Mouse (Mus musculus) megakaryocyte, embryonic 14.5 days (primary cell): Measurements from ENCODE around the gene Zbtb20. TPM values are rescaled to one million over a fixed set of nuclear protein-coding genes. Genes with fewer than 3 reads are reported as not detected.

Source experiments
- H3K27me3 ChIP-seq: replicated peaks from 2 replicates; pipeline ENCODE3; 2012; ENCODE audit warnings: inconsistent platforms
- H3K36me3 ChIP-seq: replicated peaks from 2 replicates; pipeline ENCODE3; 2012; ENCODE audit warnings: low read length, inconsistent platforms, mixed read lengths
- H3K4me1 ChIP-seq: 2 replicates; pipeline ENCODE4 v1.6.1; 2012; ENCODE audit warnings: inconsistent platforms
- H3K4me3 ChIP-seq: replicated peaks from 2 replicates; pipeline ENCODE3; 2012; ENCODE audit warnings: moderate library complexity, mild to moderate bottlenecking, inconsistent platforms
- H3K9me3 ChIP-seq: 2 replicates; pipeline ENCODE4 v1.6.1; 2012; ENCODE audit warnings: inconsistent platforms
- FLI1 ChIP-seq: IDR thresholded peaks from 2 replicates; pipeline ENCODE4 v1.6.1; 2012; ENCODE audit warnings: low read length, inconsistent platforms, mixed read lengths
- GATA1 ChIP-seq: IDR thresholded peaks from 3 replicates; pipeline ENCODE4 v1.6.1; 2012; ENCODE audit warnings: mixed read lengths, low read length, inconsistent platforms, borderline replicate concordance
- polyA plus RNA-seq: library from polyadenylated mRNA; stranded (reverse); fragments of >175 nt; gene quantifications from 2 replicates; pipeline ENCODE4 v1.2.3, GENCODE M21; 2012; ENCODE audit warnings: low replicate concordance; ENCODE audit not compliant: insufficient read depth

The Zbtb20 gene
- polyA plus RNA-seq, 1 experiment = 2.4 TPM

DNA sequence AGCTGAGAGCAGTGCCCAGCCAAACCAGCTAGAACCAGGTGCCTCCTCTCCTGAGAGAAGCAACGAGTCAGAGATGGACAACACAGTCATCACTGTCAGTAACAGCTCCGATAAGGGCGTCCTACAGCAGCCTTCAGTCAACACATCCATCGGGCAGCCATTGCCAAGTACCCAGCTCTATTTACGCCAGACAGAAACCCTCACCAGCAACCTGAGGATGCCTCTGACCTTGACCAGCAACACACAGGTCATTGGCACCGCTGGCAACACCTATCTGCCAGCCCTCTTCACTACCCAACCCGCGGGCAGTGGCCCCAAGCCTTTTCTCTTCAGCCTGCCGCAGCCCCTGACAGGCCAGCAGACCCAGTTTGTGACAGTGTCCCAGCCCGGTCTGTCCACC is 734.7 kb downstream of the Zbtb20 start:
- TF ChIP-seq FLI1 = no peak
- no peak for TF ChIP-seq GATA1
- H3K36me3 ChIP-seq = peaks cover 17% of the 10 kb centered on the region
- no peak overlapping the region for H3K4me3 ChIP-seq
- no peaks in the 10 kb centered on the region for H3K4me1 ChIP-seq
- no peaks in the 10 kb centered on the region for H3K27me3 ChIP-seq
- H3K9me3 ChIP-seq = peaks cover 29% of the 10 kb centered on the region

DNA sequence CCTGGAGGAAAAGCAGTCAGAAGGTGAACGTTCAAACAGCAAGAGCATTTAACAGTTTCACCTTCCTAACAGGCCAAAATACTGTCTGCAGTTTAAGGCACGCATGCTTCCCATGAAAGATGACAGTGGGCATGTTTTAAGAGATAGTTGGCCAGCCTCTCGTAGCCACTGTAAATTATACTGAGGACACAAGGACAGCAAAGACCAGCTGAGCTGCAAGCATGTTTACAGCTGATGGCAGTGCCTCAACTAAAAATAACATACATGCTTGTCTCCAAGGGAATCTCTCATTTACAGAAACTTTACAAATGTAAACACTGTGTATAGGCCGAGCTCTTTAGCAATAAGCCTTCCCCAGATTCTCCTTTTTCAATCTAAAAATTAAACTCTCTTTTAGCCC is 740.7 kb downstream of the Zbtb20 start:
- Histone ChIP-seq H3K36me3 (peaks cover 7% of the 10 kb centered on the region), H3K4me3 (no peak overlapping the region)

DNA sequence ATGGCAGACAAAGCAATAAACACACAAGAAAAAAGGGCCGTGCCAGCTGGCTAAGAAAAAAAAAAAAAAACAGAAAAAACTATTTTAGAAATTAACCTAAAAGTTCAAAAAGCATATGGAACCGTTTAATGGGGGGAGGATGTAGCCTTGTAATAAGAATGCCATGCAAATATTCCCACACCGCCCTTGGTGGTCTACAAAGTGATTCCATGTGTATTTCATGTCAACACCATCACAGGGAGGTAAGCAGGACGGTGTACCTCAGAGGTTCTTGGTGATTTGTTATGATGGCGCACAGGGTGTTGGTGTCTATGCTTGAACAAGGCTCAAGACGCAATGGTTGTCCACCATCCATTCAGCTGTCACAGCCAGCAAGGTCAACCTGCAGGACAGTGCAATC is 741.7 kb downstream of the Zbtb20 start:
- Histone ChIP-seq H3K4me3 (no peak overlapping the region), H3K9me3 (peaks cover 4% of the 10 kb centered on the region; the same call in 1 of the 2 replicates), H3K36me3 (peaks cover 7% of the 10 kb centered on the region), H3K4me1 (no peaks in the 10 kb centered on the region), H3K27me3 (no peaks in the 10 kb centered on the region)
- TF ChIP-seq FLI1 (no peak), GATA1 (no peak)

More for the DNA sequence above, 740.7 kb downstream of the Zbtb20 start:
- Histone ChIP-seq H3K4me1 (no peaks in the 10 kb centered on the region), H3K27me3 (no peaks in the 10 kb centered on the region), H3K9me3 (peaks cover 4% of the 10 kb centered on the region; the same call in 1 of the 2 replicates)
- TF ChIP-seq GATA1 = no peak
- TF ChIP-seq FLI1 = no peak

DNA sequence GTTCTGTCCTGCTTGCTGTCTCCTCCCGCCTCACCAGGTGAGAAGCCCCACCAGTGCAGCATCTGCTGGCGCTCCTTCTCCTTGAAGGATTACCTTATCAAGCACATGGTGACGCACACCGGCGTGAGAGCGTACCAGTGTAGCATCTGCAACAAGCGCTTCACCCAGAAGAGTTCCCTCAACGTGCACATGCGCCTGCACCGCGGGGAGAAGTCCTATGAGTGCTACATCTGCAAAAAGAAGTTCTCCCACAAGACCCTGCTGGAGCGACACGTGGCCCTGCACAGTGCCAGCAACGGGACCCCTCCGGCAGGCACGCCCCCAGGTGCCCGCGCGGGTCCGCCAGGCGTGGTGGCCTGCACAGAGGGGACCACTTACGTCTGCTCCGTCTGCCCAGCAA is 742.6 kb downstream of the Zbtb20 start:
- Histone ChIP-seq H3K9me3 (peaks cover 4% of the 10 kb centered on the region; the same call in 1 of the 2 replicates), H3K27me3 (no peaks in the 10 kb centered on the region), H3K4me1 (no peaks in the 10 kb centered on the region), H3K4me3 (no peak overlapping the region), H3K36me3 (peaks cover 7% of the 10 kb centered on the region)
- TF ChIP-seq FLI1 (no peak), GATA1 (no peak)

DNA sequence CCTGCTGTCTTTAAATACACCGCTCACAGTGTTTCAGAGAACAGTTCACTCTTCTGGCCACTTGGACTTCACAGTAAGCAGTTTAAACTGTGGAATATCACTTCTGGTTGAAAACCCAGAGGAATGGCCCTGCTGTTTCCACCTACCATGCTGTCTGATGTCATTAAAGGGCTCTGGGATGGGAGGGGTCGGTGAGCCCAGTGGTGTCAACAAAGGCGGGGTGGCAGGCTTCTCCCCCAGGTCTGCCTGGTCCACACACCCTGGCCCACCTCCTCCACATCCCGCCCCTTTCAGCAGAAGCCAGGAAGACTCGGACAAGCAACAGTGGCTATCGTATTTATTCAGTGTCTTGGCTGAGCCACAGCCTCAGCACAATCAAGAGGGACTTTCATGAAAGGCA is 743.6 kb downstream of the Zbtb20 start:
- H3K4me3 ChIP-seq = no peak overlapping the region
- H3K27me3 ChIP-seq = no peaks in the 10 kb centered on the region
- TF ChIP-seq FLI1 (no peak), GATA1 (no peak)
- H3K4me1 ChIP-seq = peaks cover 2% of the 10 kb centered on the region
- H3K9me3 ChIP-seq = peaks cover 4% of the 10 kb centered on the region; the same call in 1 of the 2 replicates
- H3K36me3 ChIP-seq = peaks cover 7% of the 10 kb centered on the region

DNA sequence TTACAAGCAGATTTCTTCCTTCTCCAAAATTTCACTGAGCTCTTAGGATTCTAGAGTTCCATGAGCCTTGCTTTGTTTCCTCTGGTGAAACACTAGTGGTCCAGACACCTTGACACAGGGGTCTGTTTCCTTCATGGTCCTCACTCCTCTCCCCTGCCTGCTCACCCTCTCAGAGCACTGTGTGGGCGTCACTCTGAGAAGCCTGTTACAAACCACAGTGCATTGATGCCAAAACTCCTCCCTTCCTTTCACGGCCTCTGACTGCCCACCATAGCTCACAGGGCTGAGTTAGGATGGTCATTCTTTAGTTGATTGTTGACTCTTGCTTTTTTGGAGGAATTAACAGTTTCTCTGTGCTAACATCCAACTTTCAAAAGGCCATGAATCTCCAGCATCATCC is 744.7 kb downstream of the Zbtb20 start:
- Histone ChIP-seq H3K4me1 (peaks cover 11% of the 10 kb centered on the region), H3K9me3 (peaks cover 4% of the 10 kb centered on the region; the same call in 1 of the 2 replicates), H3K4me3 (no peak overlapping the region), H3K27me3 (no peaks in the 10 kb centered on the region), H3K36me3 (peaks cover 7% of the 10 kb centered on the region)
- no peak for TF ChIP-seq FLI1
- no peak for TF ChIP-seq GATA1

DNA sequence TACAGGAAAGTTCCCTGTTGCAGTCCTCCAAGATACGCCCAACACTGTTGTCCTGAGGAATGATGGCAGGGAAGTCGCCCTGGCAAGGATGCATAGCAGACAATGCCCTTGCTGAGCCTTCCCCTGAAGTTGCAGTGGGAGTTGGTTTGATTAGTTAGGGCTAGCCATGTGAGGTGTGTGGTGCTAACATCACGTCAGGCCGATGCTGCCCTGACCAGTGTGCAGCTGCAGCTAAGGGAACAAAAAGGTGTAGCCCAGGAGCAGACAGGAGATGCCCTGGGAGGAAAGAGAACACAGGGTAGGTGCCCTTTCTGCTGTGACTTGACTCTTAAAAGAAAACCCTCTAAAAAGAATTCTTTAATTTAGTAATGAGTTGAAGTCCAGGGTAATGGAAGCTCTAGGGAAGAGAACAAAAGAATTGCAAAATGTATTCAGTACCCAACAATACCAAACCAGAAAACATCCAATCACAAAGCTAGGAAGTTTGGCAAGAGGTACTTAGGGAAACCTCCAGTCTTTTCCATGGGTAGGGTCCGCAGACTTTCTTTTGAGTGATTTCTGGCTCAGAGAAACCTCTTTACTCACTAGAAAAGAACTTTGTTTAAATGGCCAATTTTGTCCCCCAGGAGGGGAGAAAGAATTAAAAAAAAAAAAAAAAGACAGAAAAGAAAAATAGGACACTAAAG is 747.8 kb downstream of the Zbtb20 start:
- no peak overlapping the region for H3K4me3 ChIP-seq
- H3K9me3 ChIP-seq = 0 out of 2 replicates have a peak, but pooled peaks cover under 1% of the 10 kb centered on the region
- no peaks in the 10 kb centered on the region for H3K27me3 ChIP-seq
- peaks cover 11% of the 10 kb centered on the region for H3K4me1 ChIP-seq
- no peak for TF ChIP-seq GATA1
- TF ChIP-seq FLI1 = no peak
- peaks cover 3% of the 10 kb centered on the region for H3K36me3 ChIP-seq

DNA sequence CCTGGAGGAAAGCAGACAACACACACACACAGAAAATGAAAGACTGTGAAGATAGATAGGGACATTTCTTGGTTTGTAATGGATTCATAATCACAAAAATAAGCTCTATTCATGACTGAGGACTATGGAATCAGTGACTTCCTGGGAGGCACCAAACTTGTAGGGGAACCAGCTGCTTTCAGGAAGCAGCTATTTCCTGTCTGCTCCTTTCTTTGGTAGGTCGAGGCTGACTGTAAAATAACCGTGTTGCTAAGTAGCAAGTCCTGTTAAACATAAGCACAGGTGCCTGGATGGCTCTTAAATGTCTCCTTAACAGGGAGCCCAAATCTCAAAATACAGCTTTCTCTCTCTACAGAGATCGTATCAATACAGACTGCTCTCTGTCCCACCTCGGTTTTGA is 749.2 kb downstream of the Zbtb20 start:
- no peaks in the 10 kb centered on the region for H3K36me3 ChIP-seq
- no peaks in the 10 kb centered on the region for H3K9me3 ChIP-seq
- no peak overlapping the region for H3K4me3 ChIP-seq
- H3K27me3 ChIP-seq = no peaks in the 10 kb centered on the region
- TF ChIP-seq GATA1 = no peak
- TF ChIP-seq FLI1 = no peak
- peaks cover 11% of the 10 kb centered on the region for H3K4me1 ChIP-seq

DNA sequence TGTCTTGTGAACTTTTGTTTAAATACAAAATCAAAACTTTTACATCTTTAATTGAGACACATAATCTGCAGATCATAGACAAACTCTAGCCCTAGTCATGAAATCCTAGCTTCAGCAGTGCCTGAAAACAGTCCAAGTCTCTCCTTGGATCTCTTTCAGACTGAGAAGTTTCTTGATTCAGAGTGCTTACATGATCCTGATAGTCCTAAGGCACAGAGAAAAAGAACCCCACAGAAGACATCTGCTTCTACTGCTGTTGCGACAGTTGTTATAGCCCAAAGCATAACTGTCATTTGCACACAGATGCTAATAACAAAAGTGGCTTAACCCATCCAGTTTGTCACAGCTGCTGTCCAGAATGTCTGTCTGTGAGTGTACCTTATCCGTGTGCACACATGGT is 749.6 kb downstream of the Zbtb20 start:
- Histone ChIP-seq H3K9me3 (no peaks in the 10 kb centered on the region), H3K4me1 (peaks cover 11% of the 10 kb centered on the region), H3K27me3 (no peaks in the 10 kb centered on the region), H3K36me3 (no peaks in the 10 kb centered on the region), H3K4me3 (no peak overlapping the region)
- TF ChIP-seq FLI1 = no peak
- TF ChIP-seq GATA1 = no peak

DNA sequence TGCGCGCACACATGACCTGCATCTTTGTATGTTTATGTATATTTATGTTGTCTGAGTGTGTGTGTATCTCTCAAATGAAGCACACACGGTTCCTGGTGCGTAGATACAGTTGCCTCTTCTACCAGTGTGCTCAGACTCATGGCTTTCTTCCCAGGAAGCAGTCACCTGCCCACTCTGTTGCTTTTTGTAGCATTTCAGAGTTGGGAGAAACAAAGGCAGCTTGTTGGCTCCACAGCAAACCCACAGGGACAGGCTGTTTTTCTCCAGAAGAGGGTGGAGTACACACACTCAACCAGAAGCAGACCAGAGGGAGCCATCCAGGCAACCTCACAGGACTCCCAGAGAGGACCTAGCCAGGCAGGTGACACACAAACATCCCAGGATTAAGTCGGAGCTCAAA is 750.3 kb downstream of the Zbtb20 start:
- TF ChIP-seq FLI1 = no peak
- no peak for TF ChIP-seq GATA1
- Histone ChIP-seq H3K27me3 (no peaks in the 10 kb centered on the region), H3K4me1 (peaks cover 11% of the 10 kb centered on the region), H3K9me3 (no peaks in the 10 kb centered on the region), H3K4me3 (no peak overlapping the region), H3K36me3 (no peaks in the 10 kb centered on the region)

DNA sequence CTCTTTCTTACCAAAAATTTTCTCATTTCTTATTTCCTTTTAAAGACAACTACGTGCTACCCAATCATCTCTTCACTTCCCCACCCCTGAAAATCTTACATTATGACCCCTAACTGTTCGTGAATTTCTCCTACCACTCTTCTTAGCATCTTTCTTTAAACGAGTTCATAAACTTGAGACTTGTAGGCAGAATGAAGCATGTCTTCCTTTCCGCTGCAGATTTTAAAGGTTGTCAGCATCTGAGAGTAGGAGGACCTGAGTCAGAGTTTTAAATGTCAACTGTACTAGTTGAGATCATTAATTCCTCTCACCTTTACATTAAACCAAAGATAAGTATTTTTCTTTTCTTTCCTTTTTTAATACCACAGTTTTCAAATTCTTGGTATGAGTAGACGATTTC is 753.0 kb downstream of the Zbtb20 start:
- no peak for TF ChIP-seq GATA1
- no peak for TF ChIP-seq FLI1
- Histone ChIP-seq H3K4me3 (no peak overlapping the region), H3K4me1 (peaks cover 11% of the 10 kb centered on the region), H3K36me3 (no peaks in the 10 kb centered on the region), H3K27me3 (no peaks in the 10 kb centered on the region), H3K9me3 (no peaks in the 10 kb centered on the region)
